Mouse (Mus musculus): ENCODE data around the gene P2ry14.

- TF ChIP-seq POLR2A (IDR thresholded peaks at IDR 0.05; ENCODE audit: insufficient read length, low read depth) (no peak), MYOD1 (IDR thresholded peaks at IDR 0.05; ENCODE audit: control insufficient read depth in 1 of 3, insufficient read length in 2 of 3, low read depth in 2 of 3) (no peak), POLR2AphosphoS2 (IDR thresholded peaks at IDR 0.05; ENCODE audit: insufficient read length, low read depth) (no peak), E2F4 (IDR thresholded peaks at IDR 0.05; ENCODE audit: insufficient read depth) (no peak), USF1 (IDR thresholded peaks at IDR 0.05; ENCODE audit: low read depth) (no peak), MAX (IDR thresholded peaks at IDR 0.05; ENCODE audit: low read depth) (no peak), TCF12 (IDR thresholded peaks at IDR 0.05; ENCODE audit: insufficient read depth, poor library complexity, severe bottlenecking) (no peak), MYOG (IDR thresholded peaks at IDR 0.05; ENCODE audit: control insufficient read depth in 1 of 3, insufficient read depth in 1 of 3, insufficient read length in 2 of 3, low read depth in 2 of 3) (no peak), CEBPB (IDR thresholded peaks at IDR 0.05; ENCODE audit: insufficient read depth, poor library complexity, severe bottlenecking) (no peak), TCF3 (IDR thresholded peaks at IDR 0.05; ENCODE audit: insufficient read length, low read depth) (no peak), SRF (IDR thresholded peaks at IDR 0.05; ENCODE audit: control insufficient read depth, insufficient read length, low read depth) (no peak), REST (IDR thresholded peaks at IDR 0.05; ENCODE audit: insufficient read depth, insufficient read length) (no peak)
Measured at GRCm38 (mm10) chr3:59176871-59177270, 23.5 kb upstream of the P2ry14 start.
